Mouse (Mus musculus): ENCODE measurements around the gene Elmo2. TPM values are rescaled to one million over a fixed set of nuclear protein-coding genes. Genes with fewer than 3 reads are reported as not detected.

Gene Elmo2
- total RNA-seq, 2 experiments from 2014 or later: 12.8 to 15.0 TPM

GRCm38 (mm10) chr2:165240371-165240770 is 85.9 kb downstream of the Elmo2 start:
- no peak overlapping the region for H3K27ac ChIP-seq
- DNase-seq: no peak
- H3K4me3 ChIP-seq: no peak overlapping the region
- no peak for TF ChIP-seq CTCF (IDR thresholded peaks at IDR 0.05)
- intact Hi-C loops (cut with DNase I): no loop called here

- no peak overlapping the region for H3K4me3 ChIP-seq
- no peak for TF ChIP-seq CTCF (IDR thresholded peaks at IDR 0.05)
- intact Hi-C loops (cut with DNase I): loop anchor here (5.0 kb wide), 1 partner anchor 38 kb away; no protein-coding TSS in a partner anchor
- H3K27ac ChIP-seq: no peak overlapping the region
- no peak for DNase-seq
Measured at GRCm38 (mm10) chr2:165239533-165240144, 86.6 kb downstream of the Elmo2 start.

- no peak for DNase-seq
- TF ChIP-seq CTCF (IDR thresholded peaks at IDR 0.05): no peak
- H3K27ac ChIP-seq: no peak overlapping the region
- no peak overlapping the region for H3K4me3 ChIP-seq
- intact Hi-C loops (cut with DNase I): loop anchor here (5.0 kb wide), 1 partner anchor 39 kb away; no protein-coding TSS in a partner anchor
Measured at GRCm38 (mm10) chr2:165238416-165239145, 87.7 kb downstream of the Elmo2 start.

Other genes starting within 250 kb of the Elmo2 start
- gene 1700025C18Rik, start 235.7 kb downstream of the Elmo2 start, total RNA-seq (2021): not detected
- gene Cdh22, start 91.6 kb downstream of the Elmo2 start, total RNA-seq (2021): under 1 TPM; 0.36 to 0.64 TPM
- 10 to 100 TPM; 19.6 to 20.6 TPM for gene Slc35c2, start 38.6 kb downstream of the Elmo2 start, total RNA-seq (2021)
- not detected for gene Zfp663, start 42.2 kb upstream of the Elmo2 start, total RNA-seq (2021)
- 1 to 10 TPM; 2.3 TPM for gene Zfp334, start 61.8 kb upstream of the Elmo2 start, total RNA-seq (2021)
- under 1 TPM in 1 of 2 experiments, not detected in 1; 0.11 TPM for gene Ocstamp, start 73.9 kb upstream of the Elmo2 start, total RNA-seq (2021)
- under 1 TPM in 1 of 2 experiments, not detected in 1; 0.08 TPM for gene Slc13a3, start 146.8 kb upstream of the Elmo2 start, total RNA-seq (2021)
- gene Trp53rka, start 166.8 kb upstream of the Elmo2 start, total RNA-seq (2021): 10 to 100 TPM; 10.7 to 11.6 TPM
- 1 to 10 TPM in 1 of 2 experiments, under 1 TPM in 1; 0.89 to 1.6 TPM for gene Slc2a10, start 177.3 kb upstream of the Elmo2 start, total RNA-seq (2021)